Mouse (Mus musculus): ENCODE results near the gene Vmp1.

- TF ChIP-seq MAX (IDR thresholded peaks at IDR 0.05) (no peak), CTCF (IDR thresholded peaks at IDR 0.05; ENCODE audit: control insufficient read depth, insufficient read depth, insufficient read length) (no peak), MYOG (IDR thresholded peaks at IDR 0.05; ENCODE audit: control insufficient read depth, extremely low read depth, insufficient read length) (no peak), CEBPB (IDR thresholded peaks at IDR 0.05; ENCODE audit: low read depth) (no peak), MYOD1 (IDR thresholded peaks at IDR 0.05; ENCODE audit: control insufficient read depth, insufficient read length, low read depth) (no peak)
Measured at GRCm38 (mm10) chr11:86558258-86558657, 125.4 kb downstream of the Vmp1 start.

Data from C2C12 (cell line).